Mouse (Mus musculus) Patski (cell line): ENCODE results near the gene 4931428F04Rik. TPM values are rescaled to one million over a fixed set of nuclear protein-coding genes. Genes with fewer than 3 reads are reported as not detected.

Experiments
- ATAC-seq: fragments of 100-300 bp; one replicate; pipeline ENCODE4 v1.8.0; 2021
- CTCF ChIA-PET: fragments of 350-600 bp; sonication (Branson Sonifier 250); formaldehyde crosslinking; loops from one replicate; lab custom pipeline; 2022; ENCODE audit warnings: inconsistent platforms; lab: Charles Lee
- POLR2A ChIA-PET: fragments of 350-600 bp; sonication (Branson Sonifier 250); formaldehyde crosslinking; loops from one replicate; lab custom pipeline; 2022; ENCODE audit warnings: antibody characterized with exemption, inconsistent platforms; lab: Charles Lee
- DNase-seq: peaks from one replicate; pipeline ENCODE4 v3.0.0-alpha.2; 2011; ENCODE audit warnings: low read depth, low spot score
- H3K27me3 ChIP-seq: fragments of 371-371 bp; one replicate; pipeline ENCODE4 v1.5.1; 2021
- CTCF ChIP-seq: fragments of 100-300 bp; IDR thresholded peaks from one replicate; pipeline ENCODE4 v1.5.1; 2021
- in situ Hi-C: fragments of 300-500 bp; cut with MboI; formaldehyde crosslinking; loops from 3 replicates; pipeline ENCODE4 v1.11.1; 2018; ENCODE audit warnings: low pct_unique_long_range_greater_than_20kb, mixed read lengths
- polyA plus RNA-seq: library from polyadenylated mRNA; unstranded; gene quantifications from one replicate; pipeline ENCODE4 v1.2.3, GENCODE M21; 2021

4931428F04Rik gene
- polyA plus RNA-seq, 1 experiment from 2014 or later = 10.7 TPM

DNA sequence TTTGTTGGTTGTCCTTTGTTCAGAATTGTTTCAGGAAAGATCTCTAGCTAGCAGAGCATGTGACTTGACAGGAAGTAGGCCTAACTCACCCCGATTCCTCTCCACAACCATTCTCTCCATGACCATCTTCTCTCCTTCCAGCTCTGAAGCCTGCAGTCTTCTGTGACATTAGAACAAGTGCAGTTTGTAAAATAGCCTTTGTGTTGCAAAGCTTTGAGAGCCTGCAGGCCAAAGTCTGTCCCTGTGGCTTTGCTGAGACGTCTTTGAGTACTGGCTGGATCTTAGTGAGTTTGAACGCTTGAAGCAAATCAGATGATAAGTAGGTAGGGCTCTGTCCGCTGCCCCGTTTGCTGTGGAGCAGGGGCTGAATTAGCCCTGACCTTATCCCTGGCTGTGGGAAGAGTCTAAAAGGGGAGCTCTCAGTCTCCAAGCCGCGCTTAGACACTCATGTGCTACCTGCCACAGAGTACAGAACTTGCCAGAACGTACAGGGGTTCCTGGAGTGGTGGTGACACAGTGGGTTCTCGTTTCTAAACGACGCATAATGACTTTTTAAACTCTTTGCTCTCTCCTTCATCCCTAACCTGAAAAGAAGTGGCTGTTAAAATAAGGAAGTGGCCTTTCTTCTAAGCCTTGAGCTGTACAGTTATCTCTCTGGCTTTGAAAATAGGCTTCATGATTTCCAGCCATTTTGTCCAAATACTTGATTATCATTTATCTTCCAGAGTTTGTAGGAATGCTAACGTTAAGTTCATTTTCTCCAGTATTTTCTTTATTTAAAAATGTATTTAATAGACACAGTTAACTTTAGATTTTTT is 58.0 kb downstream of the 4931428F04Rik start:
- no peak for DNase-seq
- ChIA-PET POLR2A (no interaction called here), CTCF (interaction anchor here (1.4 to 2.4 kb wide), 4 partner anchors 10 to 93 kb away, joined by 5 to 6 read pairs (median 6); no protein-coding TSS in a partner anchor)
- TF ChIP-seq CTCF = no peak
- H3K27me3 ChIP-seq = no peaks in the 10 kb centered on the region
- in situ Hi-C loops = no loop called here
- no peak for ATAC-seq

Other genes starting within 250 kb of the 4931428F04Rik start
- gene Ces3a, start 241.3 kb downstream of the 4931428F04Rik start, polyA plus RNA-seq = not detected
- not detected for gene Ces3b, start 206.1 kb downstream of the 4931428F04Rik start, polyA plus RNA-seq
- not detected for gene Ces4a, start 158.1 kb downstream of the 4931428F04Rik start, polyA plus RNA-seq
- 64.4 TPM for gene Cbfb, start 119.2 kb downstream of the 4931428F04Rik start, polyA plus RNA-seq
- gene D230025D16Rik, start 64.7 kb downstream of the 4931428F04Rik start, polyA plus RNA-seq = 23.1 TPM
- gene B3gnt9, start 34.7 kb downstream of the 4931428F04Rik start, polyA plus RNA-seq = 2.1 TPM
- 22.9 TPM for gene Tradd, start 25.3 kb downstream of the 4931428F04Rik start, polyA plus RNA-seq
- gene Fbxl8, start 25.2 kb downstream of the 4931428F04Rik start, polyA plus RNA-seq = 12.6 TPM
- 0.12 TPM for gene Hsf4, start 20.1 kb downstream of the 4931428F04Rik start, polyA plus RNA-seq
- 1.7 TPM for gene Nol3, start 13.7 kb downstream of the 4931428F04Rik start, polyA plus RNA-seq
- gene Exoc3l, start 6.2 kb upstream of the 4931428F04Rik start, polyA plus RNA-seq = 2.4 TPM
- gene E2f4, start 7.8 kb upstream of the 4931428F04Rik start, polyA plus RNA-seq = 72.6 TPM
- 7.2 TPM for gene Elmo3, start 15.7 kb upstream of the 4931428F04Rik start, polyA plus RNA-seq
- 0.83 TPM for gene Lrrc29, start 36.4 kb upstream of the 4931428F04Rik start, polyA plus RNA-seq
- 64.8 TPM for gene Tmem208, start 36.5 kb upstream of the 4931428F04Rik start, polyA plus RNA-seq
- gene Fhod1, start 58.1 kb upstream of the 4931428F04Rik start, polyA plus RNA-seq = 41.7 TPM
- gene Slc9a5, start 59.0 kb upstream of the 4931428F04Rik start, polyA plus RNA-seq = 11.0 TPM
- gene Plekhg4, start 83.4 kb upstream of the 4931428F04Rik start, polyA plus RNA-seq = 0.77 TPM
- not detected for gene Kctd19, start 123.6 kb upstream of the 4931428F04Rik start, polyA plus RNA-seq
- not detected for gene Lrrc36, start 123.7 kb upstream of the 4931428F04Rik start, polyA plus RNA-seq
- 2.7 TPM for gene Tppp3, start 181.7 kb upstream of the 4931428F04Rik start, polyA plus RNA-seq
- 68.3 TPM for gene Zdhhc1, start 207.0 kb upstream of the 4931428F04Rik start, polyA plus RNA-seq
- gene Hsd11b2, start 228.9 kb upstream of the 4931428F04Rik start, polyA plus RNA-seq = 8.2 TPM